Mouse (Mus musculus) left cerebral cortex, adult 2 months (tissue): ENCODE measurements at regions not wholly inside any gene's neighbourhood (a gene's known extent, or its start where the extent isn't known, plus 50 kb on each side); places are given as distances from the start of the nearest gene placed in this dataset.
"Not testable (repeated sequence)": the region's sequence is repeated elsewhere in the genome, so short reads cannot be mapped to it uniquely, and the experiment has no call there.

Source experiments
- DNase-seq, 2 experiments: peaks; one replicate each; pipeline ENCODE4 v3.0.0; 2021 to 2022; ENCODE audit warnings: low spot score in 2 of 2, mixed read lengths in 1 of 2; ENCODE audit errors: extremely low spot score in 1 of 2
- H3K27ac ChIP-seq: fragments of 200-600 bp; 2 replicates; pipeline ENCODE4 v1.8.1; 2022
- H3K4me3 ChIP-seq: fragments of 200-600 bp; 2 replicates; pipeline ENCODE4 v1.8.1; 2022
- CTCF ChIP-seq: fragments of 200-600 bp; IDR thresholded peaks from 2 replicates; pipeline ENCODE4 v1.8.1; 2022; ENCODE audit warnings: antibody characterized with exemption, mild to moderate bottlenecking, moderate library complexity
- intact Hi-C: fragments of 180-260 bp; cut with DNase I; formaldehyde crosslinking; loops from one replicate; pipeline ENCODE4 v1.15.1; 2025

DNA sequence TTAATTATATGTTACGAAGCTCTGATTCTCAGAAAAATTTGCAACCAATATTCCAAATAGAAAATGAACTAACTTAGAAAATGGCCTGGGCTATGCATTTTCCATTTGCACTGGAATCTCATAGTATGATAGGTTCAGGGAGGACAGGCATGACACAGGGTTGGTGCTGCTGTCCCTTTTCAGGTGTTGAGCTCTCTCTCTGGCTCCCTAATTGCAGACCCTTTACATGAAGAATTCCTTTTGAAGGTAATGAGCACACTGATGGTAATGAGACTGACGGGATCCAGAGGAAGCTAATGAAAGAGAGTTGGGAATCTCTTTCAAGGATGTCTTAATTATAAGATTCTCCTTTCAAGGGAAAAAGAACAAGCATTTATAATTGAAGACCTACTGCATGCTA is 87.6 kb downstream of the Serpinb8 start:
- intact Hi-C loops = no loop called here
- no peak for TF ChIP-seq CTCF
- Histone ChIP-seq H3K4me3 (no peak overlapping the region), H3K27ac (no peak overlapping the region)
- DNase-seq = no peak

DNA sequence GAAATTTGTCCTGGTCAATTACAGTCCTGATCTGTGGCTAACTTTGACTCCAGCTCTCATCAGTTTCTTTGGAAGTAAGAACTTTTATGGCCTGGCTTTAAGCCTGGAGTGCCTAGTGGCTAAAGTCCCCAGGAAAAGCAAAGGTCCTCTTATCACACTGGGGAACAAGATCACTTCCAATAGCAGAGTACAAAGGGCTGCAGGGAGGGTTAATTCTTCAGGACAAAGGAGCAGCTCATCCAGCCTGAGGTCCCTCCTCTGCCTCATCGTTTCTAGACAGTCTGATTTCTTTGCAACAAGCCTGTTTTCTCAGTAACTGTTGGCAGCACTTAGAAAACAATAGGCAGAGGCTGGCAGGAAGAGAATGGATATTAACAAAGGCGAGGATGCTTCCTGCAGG is 107.1 kb downstream of the Serpinb8 start:
- TF ChIP-seq CTCF = no peak
- no peak for DNase-seq
- no peak overlapping the region for H3K4me3 ChIP-seq
- intact Hi-C loops = no loop called here
- no peak overlapping the region for H3K27ac ChIP-seq

DNA sequence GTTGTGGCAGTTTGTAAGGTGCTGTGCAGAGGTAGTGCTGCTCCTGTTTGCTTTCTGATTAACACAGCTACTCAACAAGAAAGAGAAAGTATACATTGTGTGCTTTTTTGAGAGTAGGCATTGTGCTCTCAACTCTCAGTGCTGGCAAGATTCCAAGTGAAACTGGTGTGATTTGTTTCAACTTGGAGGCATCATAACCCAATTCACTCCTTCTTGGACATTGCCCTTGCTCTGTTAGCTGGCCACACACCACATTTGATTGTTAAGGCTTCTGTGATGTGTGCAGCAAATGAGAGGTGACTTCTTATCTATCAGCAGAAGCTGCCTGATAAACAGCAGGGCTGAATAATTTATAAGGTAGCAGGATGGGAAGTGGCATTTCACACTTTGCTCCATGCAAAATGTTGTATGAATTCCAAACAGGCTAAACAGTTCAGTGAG is 116.3 kb downstream of the Serpinb8 start:
- Histone ChIP-seq H3K4me3 (no peak overlapping the region), H3K27ac (no peak overlapping the region)
- intact Hi-C loops = no loop called here
- TF ChIP-seq CTCF = no peak
- no peak for DNase-seq

DNA sequence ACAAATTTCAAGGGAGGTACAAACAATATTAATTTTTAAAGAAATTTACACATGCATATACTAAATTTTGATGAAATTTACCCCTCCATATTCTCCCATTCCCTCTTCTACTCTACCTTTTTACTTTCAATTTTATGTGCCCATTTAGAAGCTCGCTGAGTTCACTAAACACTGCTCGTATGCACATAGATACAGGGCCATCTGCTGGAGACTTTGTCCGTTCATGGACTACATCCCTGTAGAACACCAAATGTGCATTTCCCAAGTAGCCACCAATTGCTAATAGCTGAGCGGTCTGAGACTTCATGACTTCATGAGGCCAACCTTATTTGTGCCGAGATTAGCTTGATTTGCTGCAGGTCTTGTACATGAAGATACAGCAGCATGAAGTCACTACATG is 118.8 kb downstream of the Serpinb8 start:
- no peak; the same call in 1 of the 2 replicates for TF ChIP-seq CTCF
- no peak for DNase-seq
- Histone ChIP-seq H3K4me3 (no peak overlapping the region), H3K27ac (no peak overlapping the region)
- intact Hi-C loops = no loop called here

DNA sequence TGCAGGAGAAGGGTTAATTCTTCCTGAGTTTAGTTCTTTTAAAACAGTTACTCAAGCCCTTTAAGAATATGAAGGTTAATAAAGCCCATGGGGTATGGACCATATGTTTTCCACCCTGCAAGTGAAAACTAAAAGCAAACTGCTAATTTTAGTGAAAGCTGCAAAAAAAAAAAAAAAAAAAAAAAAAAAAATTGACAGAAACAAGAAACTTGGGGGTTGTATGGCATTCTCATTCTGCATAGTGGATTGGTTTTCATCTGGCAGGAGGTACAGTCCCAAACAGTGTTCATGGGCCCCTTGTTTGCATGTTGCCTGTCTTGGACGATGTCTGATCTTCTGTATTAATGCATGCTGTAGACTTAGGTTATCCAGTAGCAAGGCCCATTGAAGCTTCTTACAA is 125.1 kb downstream of the Serpinb8 start:
- no peak overlapping the region for H3K4me3 ChIP-seq
- intact Hi-C loops = no loop called here
- DNase-seq = no peak
- TF ChIP-seq CTCF = no peak
- H3K27ac ChIP-seq = no peak overlapping the region

DNA sequence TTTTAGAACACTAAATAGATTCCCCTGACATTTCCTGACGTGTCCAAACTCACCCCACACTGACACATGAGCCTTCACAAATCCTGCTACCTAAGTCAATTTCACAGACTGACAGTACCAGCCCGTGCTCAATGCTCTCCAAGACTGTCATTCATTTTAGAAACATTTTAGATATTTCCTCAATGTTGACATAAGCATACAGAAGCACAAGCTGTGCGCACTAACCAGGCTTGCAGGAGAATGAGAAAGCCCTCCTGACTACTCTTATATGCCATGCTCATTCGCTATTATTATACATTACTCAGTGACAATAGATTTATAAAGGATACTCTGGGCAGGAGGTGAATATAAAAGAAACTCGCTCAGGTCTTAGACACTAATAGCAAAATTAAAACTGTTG is 129.5 kb downstream of the Serpinb8 start:
- intact Hi-C loops = no loop called here
- DNase-seq = no peak
- H3K27ac ChIP-seq = no peak overlapping the region
- no peak for TF ChIP-seq CTCF
- H3K4me3 ChIP-seq = no peak overlapping the region

DNA sequence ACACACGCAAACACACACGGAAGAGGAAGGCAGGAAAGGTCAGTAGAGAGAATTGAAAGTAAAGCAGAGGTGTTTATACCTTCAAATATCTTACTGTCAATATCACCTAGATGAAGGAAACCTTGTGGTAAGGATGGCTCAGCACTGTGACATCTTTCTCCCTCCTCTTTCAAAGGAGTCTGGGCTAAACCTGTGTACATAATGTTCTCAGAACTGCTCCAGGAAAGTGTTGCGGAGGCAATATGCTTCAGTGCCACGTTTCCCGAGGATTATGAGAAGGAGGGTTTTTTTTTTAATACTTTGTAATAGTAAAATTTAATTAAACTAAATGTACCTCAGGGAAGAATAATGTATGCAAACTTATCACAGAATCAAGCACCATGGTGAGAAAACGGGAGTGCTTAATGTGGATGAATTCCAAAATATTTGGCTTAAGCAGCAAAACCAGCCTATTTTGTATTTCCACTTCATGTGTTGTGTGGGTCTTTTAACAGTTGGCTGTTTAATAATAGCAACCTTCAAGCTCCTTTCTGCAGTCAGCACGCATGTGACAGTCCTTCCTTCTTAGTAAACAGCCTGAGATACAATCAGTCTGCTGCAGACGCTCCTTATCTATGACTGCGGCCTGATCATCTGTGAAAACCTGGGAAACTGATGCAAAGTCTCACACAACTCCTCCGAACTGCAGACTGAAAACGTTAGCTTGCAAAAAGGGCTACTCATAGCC is 138.5 kb downstream of the Serpinb8 start:
- no peak overlapping the region for H3K27ac ChIP-seq
- no peak for DNase-seq
- H3K4me3 ChIP-seq = no peak overlapping the region
- intact Hi-C loops = loop anchor here (5.0 kb wide), 1 partner anchor 259 kb away; no protein-coding TSS in a partner anchor
- TF ChIP-seq CTCF = no peak

DNA sequence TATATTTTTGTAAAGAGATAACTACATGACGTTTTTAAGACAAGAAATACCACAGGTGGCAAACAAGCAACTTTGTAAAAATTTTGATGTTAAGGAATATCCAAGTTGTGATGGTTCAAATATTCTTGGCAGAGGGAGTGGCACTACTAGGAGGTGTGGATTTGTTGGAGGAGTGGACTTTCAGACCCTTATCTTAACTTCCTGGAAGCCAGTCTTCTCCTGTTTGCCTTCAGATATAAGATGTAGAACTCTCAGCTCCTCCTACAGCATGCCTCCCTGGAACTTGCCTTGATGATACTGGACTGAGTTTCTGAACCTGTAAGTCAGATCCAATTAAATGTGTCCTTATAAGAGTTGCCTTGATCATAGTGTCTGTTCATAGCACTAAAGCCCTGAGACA is 175.5 kb downstream of the Serpinb8 start:
- DNase-seq = no peak
- Histone ChIP-seq H3K4me3 (no peak overlapping the region), H3K27ac (no peak overlapping the region)
- no peak for TF ChIP-seq CTCF
- intact Hi-C loops = no loop called here

DNA sequence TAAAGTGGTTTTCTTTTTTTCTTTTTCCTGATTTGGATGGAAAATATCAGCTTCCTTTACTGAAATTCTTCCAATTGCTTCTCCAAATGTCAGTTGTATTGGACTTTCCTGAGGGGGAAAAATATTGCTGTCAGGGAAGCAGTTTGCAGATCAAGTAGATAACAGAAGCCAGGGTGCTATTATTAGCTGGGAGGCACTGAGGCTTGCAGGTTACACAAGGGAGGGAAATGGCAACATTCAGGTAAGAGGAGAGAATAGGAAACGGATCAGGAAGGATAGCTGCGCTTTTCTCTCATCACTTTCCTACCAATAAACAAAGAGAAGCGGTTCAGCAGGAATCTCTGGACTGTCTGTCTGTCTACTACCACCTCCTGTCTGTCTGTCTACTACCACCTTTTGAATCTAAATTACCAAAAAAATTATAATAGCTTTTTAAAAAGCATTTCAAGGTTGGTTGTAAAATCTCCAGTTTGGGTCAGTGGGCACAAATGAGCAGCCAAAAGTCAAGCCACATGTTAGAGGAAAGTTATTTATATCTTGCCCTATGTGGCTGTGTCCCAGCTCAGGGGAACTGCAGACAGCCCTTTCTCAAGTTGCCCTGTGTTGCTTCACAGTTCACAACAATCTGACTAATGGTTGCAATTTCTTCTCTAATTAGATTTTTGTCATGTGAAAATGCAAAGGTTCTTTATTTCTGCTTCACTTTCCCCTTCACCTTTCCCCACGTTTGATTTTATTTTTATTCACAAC is 177.6 kb downstream of the Serpinb8 start:
- TF ChIP-seq CTCF = no peak
- intact Hi-C loops = no loop called here
- Histone ChIP-seq H3K4me3 (no peak overlapping the region), H3K27ac (no peak overlapping the region)
- DNase-seq = no peak

DNA sequence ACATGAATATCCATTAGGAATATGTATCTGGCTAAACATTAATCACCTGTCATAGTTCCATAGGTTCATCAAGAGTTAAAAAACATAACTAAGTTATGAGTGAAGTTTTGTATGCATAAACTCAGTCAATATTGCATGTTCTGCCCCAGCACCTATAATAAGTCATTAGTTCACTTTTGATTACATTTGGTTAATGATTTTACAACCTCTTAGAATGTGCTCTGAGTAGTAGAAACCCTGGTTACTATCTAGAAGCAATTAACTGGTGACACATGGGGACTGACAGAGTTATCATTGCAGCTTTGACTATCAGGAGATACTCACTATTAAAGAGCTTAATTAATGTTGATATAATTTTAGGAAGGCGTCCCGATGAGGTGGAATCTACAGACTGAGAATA is 183.2 kb downstream of the Serpinb8 start:
- intact Hi-C loops = no loop called here
- Histone ChIP-seq H3K4me3 (no peak overlapping the region), H3K27ac (no peak overlapping the region)
- no peak for TF ChIP-seq CTCF
- DNase-seq = no peak

DNA sequence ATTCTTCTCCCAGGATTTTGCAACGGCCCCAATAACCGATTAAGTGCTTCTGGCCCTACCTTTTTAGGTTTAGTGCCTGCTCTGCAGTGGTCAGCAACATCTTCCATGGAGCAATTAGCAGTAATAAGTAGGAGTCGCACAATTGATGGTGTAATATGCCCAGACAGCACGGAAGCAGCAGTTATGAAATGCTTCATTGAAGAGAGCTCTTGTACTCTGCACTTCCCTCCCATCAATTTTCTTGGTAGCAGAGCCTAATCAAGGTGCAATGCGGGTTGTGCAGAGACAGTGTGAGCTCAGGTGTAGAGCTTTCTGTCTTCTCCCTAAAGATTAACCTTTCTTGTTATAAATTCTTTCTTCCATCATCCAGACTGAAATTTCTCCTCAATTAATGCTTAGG is 193.3 kb downstream of the Serpinb8 start:
- Histone ChIP-seq H3K27ac (no peak overlapping the region), H3K4me3 (no peak overlapping the region)
- DNase-seq = no peak
- no peak for TF ChIP-seq CTCF
- intact Hi-C loops = no loop called here

DNA sequence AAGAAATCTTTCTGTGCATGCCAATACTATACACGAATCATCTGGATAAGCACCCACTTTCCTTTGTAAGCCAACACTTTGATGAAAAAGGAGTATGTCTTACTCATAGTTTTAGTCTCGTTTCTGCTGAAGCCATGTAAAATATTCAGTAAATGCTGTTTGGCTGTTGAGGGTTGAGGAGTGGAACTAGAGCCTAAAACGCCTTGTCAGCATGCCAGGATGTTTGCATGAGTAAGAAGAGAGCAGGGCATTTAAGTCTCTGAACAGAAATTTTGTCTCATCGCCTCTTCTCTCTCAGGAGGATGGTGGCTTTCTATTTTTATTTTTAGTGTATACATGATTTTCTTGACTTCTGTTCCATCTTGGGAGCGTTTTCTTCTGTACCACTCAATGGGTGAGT is 216.0 kb downstream of the Serpinb8 start:
- no peak for TF ChIP-seq CTCF
- no peak overlapping the region for H3K4me3 ChIP-seq
- intact Hi-C loops = no loop called here
- H3K27ac ChIP-seq = no peak overlapping the region
- peak; percentile 10 to 48 for DNase-seq

DNA sequence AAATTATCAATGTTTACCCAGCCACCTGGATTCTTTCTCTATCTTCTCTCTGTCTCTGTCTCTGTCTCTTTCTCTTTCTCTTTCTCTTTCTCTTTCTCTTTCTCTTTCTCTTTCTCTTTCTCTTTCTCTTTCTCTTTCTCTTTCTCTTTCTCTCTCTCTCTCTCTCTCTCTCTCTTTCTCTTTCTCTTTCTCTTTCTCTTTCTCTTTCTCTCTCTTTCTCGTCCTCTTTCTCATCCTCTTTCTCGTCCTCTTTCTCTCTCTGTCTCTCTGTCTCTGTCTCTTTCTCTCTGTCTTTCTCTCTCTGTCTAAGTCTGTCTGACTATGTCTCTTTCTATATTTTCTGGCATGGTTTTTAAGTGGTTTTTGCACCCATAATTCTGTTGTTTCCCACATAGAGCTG is 217.6 kb downstream of the Serpinb8 start:
- H3K27ac ChIP-seq, DNase-seq, H3K4me3 ChIP-seq, intact Hi-C loops: not testable (repeated sequence)
